Comparison of ENCODE assay signal across 1 mouse cellular context in the genomic region with DNA sequence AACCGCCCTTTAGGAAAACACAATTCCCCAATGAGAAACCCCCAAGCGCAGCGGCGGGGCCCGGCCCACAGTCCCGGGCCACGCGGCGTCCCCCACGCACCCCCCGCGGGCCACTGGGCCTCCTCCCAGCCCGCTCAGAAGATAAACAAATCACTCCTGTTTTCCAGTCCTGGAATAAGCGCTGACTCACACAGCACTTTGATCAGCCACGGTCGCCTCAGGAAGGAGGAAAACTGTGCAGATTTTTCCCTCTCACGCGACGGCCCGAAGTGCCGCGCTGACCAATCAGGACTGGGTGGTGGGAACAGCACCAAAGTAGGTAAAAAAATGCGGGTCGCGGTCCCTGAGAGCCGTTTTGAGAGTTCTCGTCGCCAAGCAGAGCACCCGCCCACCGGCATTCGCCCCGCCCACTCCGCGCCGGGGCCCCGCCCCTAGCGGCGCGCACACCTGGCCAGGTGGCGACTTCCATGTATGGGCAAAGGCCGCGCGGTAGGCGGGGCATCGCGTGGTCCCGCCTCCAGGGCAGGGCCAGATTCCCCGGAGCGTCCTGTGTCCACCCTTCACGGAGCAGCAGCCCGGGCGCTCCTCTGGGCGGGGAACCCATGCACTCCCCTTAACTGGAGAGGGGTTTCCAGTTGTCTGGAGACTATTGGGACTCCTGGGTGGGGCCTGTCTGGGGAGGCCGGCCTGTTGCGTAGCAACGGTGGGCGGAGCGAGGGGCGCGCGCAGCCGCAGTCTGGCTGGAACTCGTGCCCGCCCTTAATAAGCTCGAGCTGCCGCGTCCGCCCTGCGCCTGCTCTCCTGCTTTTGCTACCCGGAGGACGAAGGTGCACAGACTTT.
TF ChIP-seq lines count a peak whose summit lies in the region.

Gene Dstn (plus strand): TSS at position 561 of the 840 bp plus-strand sequence.

TF ChIP-seq in CH12.LX, 34 proteins besides CTCF, POLR2A, EP300 and RAD21 (continued from another document):
- TF ChIP-seq E2F4 (IDR thresholded peaks at IDR 0.05; ENCODE audit: insufficient replicate concordance, low read depth, low read length) (no peak), MAFK (IDR thresholded peaks at IDR 0.05; ENCODE audit: insufficient replicate concordance, low read length) (no peak), MAX (IDR thresholded peaks at IDR 0.05; ENCODE audit: low read length) (peak; percentile 4; the same call in 1 of the 2 replicates), SIN3A (IDR thresholded peaks at IDR 0.05; ENCODE audit: low read length) (no peak; the same call in none of the 2 replicates), POLR2AphosphoS2 (IDR thresholded peaks at IDR 0.05; ENCODE audit: low read depth, low read length) (no peak), MEF2A (IDR thresholded peaks at IDR 0.05; ENCODE audit: borderline replicate concordance, low read depth, low read length) (no peak), HCFC1 (IDR thresholded peaks at IDR 0.05; ENCODE audit: low read depth, low read length) (peak; percentile 28; the same call in 1 of the 2 replicates), ZMIZ1 (IDR thresholded peaks at IDR 0.05; ENCODE audit: low read depth, low read length) (peak; percentile 63), GABPA (IDR thresholded peaks at IDR 0.05; ENCODE audit: insufficient replicate concordance, low read depth, low read length) (no peak), ZNF384 (IDR thresholded peaks at IDR 0.05; ENCODE audit: low read depth, low read length) (peak; percentile 70), NELFE (IDR thresholded peaks at IDR 0.05; ENCODE audit: low read depth, low read length) (peak; percentile 7; the same call in 1 of the 2 replicates), JUN (IDR thresholded peaks at IDR 0.05; ENCODE audit: insufficient read depth, low read depth, low read length) (no peak), MXI1 (IDR thresholded peaks at IDR 0.05; ENCODE audit: low read depth, low read length) (no peak; the same call in 1 of the 2 replicates), ZKSCAN1 (IDR thresholded peaks at IDR 0.05; ENCODE audit: borderline replicate concordance, low read depth, low read length) (no peak), TBP (conservative IDR thresholded peaks at IDR 0.05; ENCODE audit: low read depth, low read length) (peak; percentile 88), ZC3H11A (IDR thresholded peaks at IDR 0.05; ENCODE audit: low read depth, low read length) (no peak), TCF12 (IDR thresholded peaks at IDR 0.05; ENCODE audit: low read depth, low read length) (0 out of 2 replicates have a peak, but pooled peaks have one; percentile 44), SMC3 (IDR thresholded peaks at IDR 0.05; ENCODE audit: low read depth, low read length) (no peak), NRF1 (IDR thresholded peaks at IDR 0.05; ENCODE audit: low read depth, low read length) (peak; percentile 90), BHLHE40 (IDR thresholded peaks at IDR 0.05; ENCODE audit: low read depth, low read length) (peak; percentile 78), ELF1 (IDR thresholded peaks at IDR 0.05; ENCODE audit: low read depth, low read length) (peak; percentile 46), CHD1 (IDR thresholded peaks at IDR 0.05; ENCODE audit: low read depth, low read length) (no peak), KAT2A (IDR thresholded peaks at IDR 0.05; ENCODE audit: insufficient replicate concordance, low read length) (no peak)
